Mouse (Mus musculus) myocyte (in vitro differentiated cells): Measurements from ENCODE around the gene Fgfr4. TPM values are rescaled to one million over a fixed set of nuclear protein-coding genes. Genes with fewer than 3 reads are reported as not detected.
A peak's percentile ranks its signal among the peaks of the same experiment; 100 is the strongest.

Experiments
- H3K27me3 ChIP-seq: one replicate; pipeline ENCODE4 v1.6.1; 2011; ENCODE audit not compliant: control insufficient read depth, insufficient read depth, insufficient read length
- H3K36me3 ChIP-seq: one replicate; pipeline ENCODE4 v1.6.1; 2011; ENCODE audit not compliant: control insufficient read depth, insufficient read depth
- H3K4me2 ChIP-seq: one replicate; pipeline ENCODE4 v1.6.1; 2011; ENCODE audit warnings: low read depth, control low read depth
- H3K4me3 ChIP-seq: one replicate; pipeline ENCODE4 v1.5.1; 2011; ENCODE audit warnings: mild to moderate bottlenecking, control low read depth, moderate library complexity
- H3K79me2 ChIP-seq: one replicate; pipeline ENCODE4 v1.6.1; 2011; ENCODE audit not compliant: control insufficient read depth, insufficient read depth
- H3ac ChIP-seq: one replicate; pipeline ENCODE4 v1.6.1; 2011; ENCODE audit not compliant: control insufficient read depth, insufficient read length
- CEBPB ChIP-seq: IDR thresholded peaks from 2 replicates; pipeline ENCODE4 v1.6.1; 2011; ENCODE audit warnings: mild to moderate bottlenecking, moderate library complexity; ENCODE audit not compliant: poor library complexity, insufficient read depth, severe bottlenecking
- E2F4 ChIP-seq: IDR thresholded peaks from one replicate; pipeline ENCODE4 v1.6.1; 2011; ENCODE audit warnings: mild to moderate bottlenecking, control low read depth, moderate library complexity; ENCODE audit not compliant: insufficient read depth
- MAX ChIP-seq: IDR thresholded peaks from one replicate; pipeline ENCODE4 v1.6.1; 2011; ENCODE audit warnings: low read depth, mild to moderate bottlenecking, control low read depth
- MYOD1 ChIP-seq, 3 experiments: IDR thresholded peaks; one replicate each; pipeline ENCODE4 v1.6.1; 2011; ENCODE audit warnings: control low read depth in 2 of 3, low read depth in 2 of 3, mild to moderate bottlenecking in 2 of 3, moderate library complexity in 1 of 3; ENCODE audit not compliant: insufficient read length in 2 of 3, control insufficient read depth in 1 of 3
- MYOG ChIP-seq, 3 experiments: IDR thresholded peaks; one replicate each; pipeline ENCODE4 v1.6.1; 2011; ENCODE audit warnings: control low read depth in 2 of 3, low read depth in 2 of 3, mild to moderate bottlenecking in 2 of 3; ENCODE audit not compliant: insufficient read length in 2 of 3, control insufficient read depth in 1 of 3, insufficient read depth in 1 of 3
- POLR2A ChIP-seq: IDR thresholded peaks from one replicate; pipeline ENCODE4 v1.6.1; 2011; ENCODE audit warnings: low read depth, mild to moderate bottlenecking, control low read depth, moderate library complexity; ENCODE audit not compliant: insufficient read length
- POLR2AphosphoS2 ChIP-seq: IDR thresholded peaks from one replicate; pipeline ENCODE4 v1.6.1; 2011; ENCODE audit warnings: low read depth, control low read depth; ENCODE audit not compliant: insufficient read length
- REST ChIP-seq: IDR thresholded peaks from one replicate; pipeline ENCODE4 v1.6.1; 2011; ENCODE audit warnings: mild to moderate bottlenecking, control low read depth, moderate library complexity; ENCODE audit not compliant: insufficient read depth, insufficient read length
- SRF ChIP-seq: IDR thresholded peaks from one replicate; pipeline ENCODE4 v1.6.1; 2011; ENCODE audit warnings: low read depth; ENCODE audit not compliant: control insufficient read depth, insufficient read length
- TCF12 ChIP-seq: IDR thresholded peaks from one replicate; pipeline ENCODE4 v1.6.1; 2011; ENCODE audit warnings: mild to moderate bottlenecking, control low read depth; ENCODE audit not compliant: poor library complexity, insufficient read depth, severe bottlenecking
- TCF3 ChIP-seq: IDR thresholded peaks from one replicate; pipeline ENCODE4 v1.6.1; 2011; ENCODE audit warnings: low read depth, control low read depth; ENCODE audit not compliant: insufficient read length
- USF1 ChIP-seq: IDR thresholded peaks from one replicate; pipeline ENCODE4 v1.6.1; 2011; ENCODE audit warnings: low read depth, mild to moderate bottlenecking, control low read depth, moderate library complexity
- polyA plus RNA-seq: library from polyadenylated mRNA; unstranded; fragments of >200 nt; fragmentation: generic; extraction: Trizol; gene quantifications from one replicate; pipeline ENCODE4 v1.2.1, GENCODE M21; 2012; ENCODE audit warnings: missing spikeins

Gene Fgfr4
- polyA plus RNA-seq, 1 experiment = 6.6 TPM

DNA sequence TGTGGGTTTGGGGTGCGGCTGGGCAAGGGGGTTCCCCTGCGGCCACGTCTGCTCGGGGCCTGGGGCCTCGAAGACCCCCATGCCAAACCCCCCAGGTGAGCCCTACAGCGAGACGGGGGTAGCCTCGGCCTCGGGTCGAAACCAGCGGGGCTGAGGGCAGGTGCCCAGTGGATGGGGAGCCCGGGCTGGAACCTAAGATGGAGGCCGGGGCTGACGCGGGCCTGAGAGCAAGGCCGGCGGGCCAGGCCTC lies 58.5 kb downstream of the Fgfr4 start:
- H3K27me3 ChIP-seq = no peaks in the 10 kb centered on the region
- no peak overlapping the region for H3K4me3 ChIP-seq
- no peak overlapping the region for H3ac ChIP-seq

DNA sequence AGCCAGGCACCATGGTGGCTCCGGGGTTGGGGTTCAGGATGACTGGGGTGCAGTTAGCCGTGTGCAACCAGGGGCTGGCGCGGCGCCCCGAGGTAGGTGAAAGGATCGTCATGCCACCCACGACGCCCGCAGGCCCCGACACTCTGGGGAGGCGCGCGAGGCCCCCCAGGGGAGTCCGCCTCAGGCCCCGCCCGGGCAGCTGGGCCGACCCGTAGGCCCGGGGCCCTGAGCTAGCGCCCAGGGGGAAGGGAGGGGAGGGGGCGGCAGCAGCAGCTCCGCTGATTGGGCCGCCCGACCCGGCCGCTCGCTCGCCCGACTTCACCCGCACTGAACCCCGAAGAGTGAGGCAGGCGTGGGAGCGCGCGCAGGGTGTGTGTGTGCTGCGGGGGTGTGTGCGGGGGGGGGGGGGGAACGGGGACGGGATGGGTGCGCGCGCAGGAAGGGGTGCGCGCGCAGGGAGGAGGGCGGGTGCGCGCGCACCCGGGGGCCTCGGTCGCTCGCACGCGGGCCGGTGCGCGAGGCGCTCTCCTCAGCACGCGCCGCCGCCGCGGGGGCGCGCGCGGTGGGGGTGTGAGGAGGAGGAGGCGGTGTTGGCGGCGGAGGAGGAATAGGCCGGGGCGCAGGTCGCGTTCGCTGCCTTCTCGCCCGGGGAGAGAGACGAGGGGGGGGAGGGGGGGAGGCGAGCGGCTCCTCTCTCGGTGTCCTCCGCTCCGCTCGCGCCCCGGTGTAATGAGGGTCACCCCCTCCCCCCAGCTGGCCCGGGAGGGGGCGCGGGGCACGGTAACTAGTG lies 59.0 kb downstream of the Fgfr4 start:
- TF ChIP-seq CEBPB (no peak), REST (no peak), E2F4 (no peak), POLR2AphosphoS2 (no peak), MYOG (IDR thresholded peaks at IDR 0.05; ENCODE audit: control insufficient read depth in 1 of 3, insufficient read depth in 1 of 3, insufficient read length in 2 of 3, low read depth in 2 of 3) (no peak), TCF3 (no peak), MAX (no peak), SRF (no peak), TCF12 (no peak), MYOD1 (IDR thresholded peaks at IDR 0.05; ENCODE audit: control insufficient read depth in 1 of 3, insufficient read length in 2 of 3, low read depth in 2 of 3) (no peak), POLR2A (no peak)
- H3K79me2 ChIP-seq = peaks cover 33% of the 10 kb centered on the region
- H3K4me2 ChIP-seq = no peak overlapping the region
- H3K27me3 ChIP-seq = no peaks in the 10 kb centered on the region
- peak overlapping the region; percentile 94 for H3ac ChIP-seq
- H3K36me3 ChIP-seq = peaks cover 10% of the 10 kb centered on the region
- peak overlapping the region; percentile 61 for H3K4me3 ChIP-seq

More for the DNA sequence above, 58.5 kb downstream of the Fgfr4 start:
- TF ChIP-seq MAX (no peak), USF1 (no peak), TCF3 (no peak), MYOD1 (IDR thresholded peaks at IDR 0.05; ENCODE audit: control insufficient read depth in 1 of 3, insufficient read length in 2 of 3, low read depth in 2 of 3) (no peak), SRF (no peak), POLR2AphosphoS2 (no peak), POLR2A (no peak), CEBPB (no peak)
- Histone ChIP-seq H3K4me2 (no peak overlapping the region), H3K79me2 (peaks cover 28% of the 10 kb centered on the region), H3K36me3 (peaks cover 7% of the 10 kb centered on the region)

GRCm38 (mm10) chr13:55212011-55212360 lies 59.5 kb downstream of the Fgfr4 start:
- Histone ChIP-seq H3K36me3 (peaks cover 10% of the 10 kb centered on the region), H3K4me3 (peak overlapping the region; percentile 61), H3K27me3 (no peaks in the 10 kb centered on the region), H3K79me2 (peaks cover 38% of the 10 kb centered on the region), H3ac (peak overlapping the region; percentile 94), H3K4me2 (peak overlapping the region; percentile 95)
- TF ChIP-seq TCF3 (no peak), USF1 (no peak), MYOD1 (IDR thresholded peaks at IDR 0.05; ENCODE audit: control insufficient read depth in 1 of 3, insufficient read length in 2 of 3, low read depth in 2 of 3) (no peak), MYOG (IDR thresholded peaks at IDR 0.05; ENCODE audit: control insufficient read depth in 1 of 3, insufficient read depth in 1 of 3, insufficient read length in 2 of 3, low read depth in 2 of 3) (peak in 1 of 3 experiments; percentile 2), POLR2A (peak; percentile 45), REST (no peak)

DNA sequence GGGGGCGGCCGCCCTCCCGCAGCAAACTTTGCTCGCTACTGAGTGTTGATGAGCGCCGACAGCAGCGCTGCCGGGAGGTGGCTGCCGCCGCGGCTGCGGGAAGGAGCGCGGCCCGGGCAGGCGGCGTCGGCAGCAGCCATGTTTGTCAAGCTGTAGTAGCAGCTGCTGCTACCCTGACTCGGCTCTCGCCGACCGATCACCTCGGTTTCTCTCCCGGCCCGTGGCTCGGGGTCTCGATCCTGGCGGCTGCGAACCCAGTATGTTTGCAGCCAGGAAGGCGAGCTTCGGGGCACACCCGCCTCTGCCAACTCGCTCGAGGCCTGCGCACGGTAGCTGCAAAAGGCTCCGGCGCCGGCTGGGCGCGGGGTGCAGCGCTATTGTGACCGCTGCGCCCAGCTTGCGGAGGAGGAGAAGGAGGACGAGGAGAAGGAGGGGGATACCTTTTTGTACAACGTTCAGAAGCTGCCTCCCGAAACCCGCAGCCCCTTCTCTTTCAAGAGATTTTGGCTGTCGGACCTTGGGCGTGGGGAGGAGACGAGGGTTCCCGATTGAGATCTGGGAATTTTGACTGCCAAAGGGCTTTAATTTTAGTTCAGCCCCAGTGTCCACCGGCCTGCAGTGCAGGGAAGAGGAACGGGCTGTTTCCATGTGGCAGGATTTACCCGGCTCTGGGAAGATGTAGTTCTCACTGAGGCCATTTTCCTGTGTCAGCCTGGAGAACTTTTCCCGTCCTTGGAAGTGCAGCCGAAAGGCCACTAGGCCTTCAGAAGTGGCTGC lies 60.1 kb downstream of the Fgfr4 start:
- Histone ChIP-seq H3K79me2 (peaks cover 40% of the 10 kb centered on the region), H3ac (peak overlapping the region; percentile 94), H3K4me3 (peak overlapping the region; percentile 61), H3K27me3 (no peaks in the 10 kb centered on the region), H3K36me3 (peaks cover 10% of the 10 kb centered on the region), H3K4me2 (peak overlapping the region; percentile 95)
- TF ChIP-seq MAX (no peak), POLR2A (peak; percentile 65), MYOG (IDR thresholded peaks at IDR 0.05; ENCODE audit: control insufficient read depth in 1 of 3, insufficient read depth in 1 of 3, insufficient read length in 2 of 3, low read depth in 2 of 3) (peak in 2 of 3 experiments; percentile 58 to 66), E2F4 (no peak), POLR2AphosphoS2 (peak; percentile 57), TCF3 (no peak), MYOD1 (IDR thresholded peaks at IDR 0.05; ENCODE audit: control insufficient read depth in 1 of 3, insufficient read length in 2 of 3, low read depth in 2 of 3) (peak in 2 of 3 experiments; percentile 60 to 70), CEBPB (no peak), USF1 (no peak)

DNA sequence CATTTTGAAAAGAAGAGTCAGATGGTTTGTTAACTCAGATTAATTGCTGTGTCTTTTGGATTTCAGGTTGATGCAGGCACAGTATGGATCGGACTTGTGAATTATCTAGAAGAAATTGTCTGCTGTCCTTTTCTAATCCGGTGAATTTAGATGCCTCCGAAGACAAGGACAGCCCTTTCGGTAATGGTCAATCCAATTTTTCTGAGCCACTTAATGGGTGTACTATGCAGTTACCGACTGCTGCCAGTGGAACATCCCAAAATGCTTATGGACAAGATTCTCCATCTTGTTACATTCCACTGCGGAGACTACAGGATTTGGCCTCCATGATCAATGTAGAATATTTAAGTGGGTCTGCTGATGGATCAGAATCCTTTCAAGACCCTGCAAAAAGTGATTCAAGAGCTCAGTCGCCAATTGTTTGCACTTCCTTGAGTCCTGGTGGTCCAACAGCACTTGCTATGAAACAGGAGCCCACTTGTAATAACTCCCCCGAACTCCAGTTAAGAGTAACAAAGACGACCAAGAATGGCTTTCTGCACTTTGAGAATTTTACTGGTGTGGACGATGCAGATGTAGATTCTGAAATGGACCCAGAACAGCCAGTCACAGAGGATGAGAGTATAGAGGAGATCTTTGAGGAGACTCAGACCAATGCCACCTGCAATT lies 60.8 kb downstream of the Fgfr4 start:
- Histone ChIP-seq H3K4me3 (peak overlapping the region; percentile 61), H3K79me2 (peaks cover 47% of the 10 kb centered on the region), H3ac (peak overlapping the region; percentile 94), H3K4me2 (peak overlapping the region; percentile 95), H3K36me3 (peaks cover 17% of the 10 kb centered on the region), H3K27me3 (no peaks in the 10 kb centered on the region)
- TF ChIP-seq POLR2AphosphoS2 (no peak), TCF3 (no peak), CEBPB (no peak), TCF12 (no peak), MYOG (IDR thresholded peaks at IDR 0.05; ENCODE audit: control insufficient read depth in 1 of 3, insufficient read depth in 1 of 3, insufficient read length in 2 of 3, low read depth in 2 of 3) (no peak), SRF (no peak), MAX (no peak), MYOD1 (IDR thresholded peaks at IDR 0.05; ENCODE audit: control insufficient read depth in 1 of 3, insufficient read length in 2 of 3, low read depth in 2 of 3) (no peak), REST (no peak), USF1 (no peak)

Other genes with a start within 250 kb of the Fgfr4 start
- 0.05 TPM for gene Unc5a, start 203.2 kb upstream of the Fgfr4 start, polyA plus RNA-seq
- not detected for gene Hk3, start 131.3 kb upstream of the Fgfr4 start, polyA plus RNA-seq
- gene Uimc1, start 52.3 kb upstream of the Fgfr4 start, polyA plus RNA-seq = 12.3 TPM
- 64.0 TPM for gene Zfp346, start 47.3 kb upstream of the Fgfr4 start, polyA plus RNA-seq
- gene Gm17617, start 19.1 kb upstream of the Fgfr4 start, polyA plus RNA-seq = not detected
- 10.2 TPM for gene Nsd1, start 57.1 kb downstream of the Fgfr4 start, polyA plus RNA-seq
- gene Prelid1, start 167.9 kb downstream of the Fgfr4 start, polyA plus RNA-seq = 365 TPM
- gene Rab24, start 169.3 kb downstream of the Fgfr4 start, polyA plus RNA-seq = 59.8 TPM
- gene Mxd3, start 177.2 kb downstream of the Fgfr4 start, polyA plus RNA-seq = 17.0 TPM
- 84.7 TPM for gene Lman2, start 210.1 kb downstream of the Fgfr4 start, polyA plus RNA-seq
- 2.3 TPM for gene Rgs14, start 217.1 kb downstream of the Fgfr4 start, polyA plus RNA-seq
- gene Slc34a1, start 245.5 kb downstream of the Fgfr4 start, polyA plus RNA-seq = 0.04 TPM